Mouse (Mus musculus): Measurements from ENCODE around the gene Olfr1347. TPM values are rescaled to one million over a fixed set of nuclear protein-coding genes. Genes with fewer than 3 reads are reported as not detected.

Gene Olfr1347
- polyA plus RNA-seq, 1 experiment: not detected

DNA sequence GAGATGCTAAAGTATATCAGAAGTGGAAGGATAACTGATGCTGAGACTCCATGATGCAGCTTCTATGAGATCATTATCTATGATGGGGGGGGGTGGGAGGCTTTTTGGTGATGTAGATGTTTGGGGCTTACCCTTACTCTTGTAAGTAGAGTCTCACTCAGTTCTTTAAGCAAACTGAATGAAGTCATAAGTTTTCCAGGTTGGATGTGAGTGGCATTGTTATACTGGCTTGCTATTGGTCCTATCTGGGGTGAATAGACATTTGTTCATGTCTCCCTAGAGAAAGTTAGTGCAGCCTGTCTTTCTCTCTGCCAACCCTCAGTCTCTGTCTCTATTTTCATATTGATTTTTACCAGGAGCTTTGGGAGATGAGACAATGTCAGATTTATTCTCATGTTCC, 43.7 kb downstream of the Olfr1347 start, which contains the start of gene Olfr1336:
Gene Olfr1336, plus strand, starts transcription at position 301 of the 400 bp plus-strand sequence.
- H3K4me1 ChIP-seq (ENCODE audit: control insufficient read depth, insufficient read depth, low read length): no peaks in the 10 kb centered on the region

DNA sequence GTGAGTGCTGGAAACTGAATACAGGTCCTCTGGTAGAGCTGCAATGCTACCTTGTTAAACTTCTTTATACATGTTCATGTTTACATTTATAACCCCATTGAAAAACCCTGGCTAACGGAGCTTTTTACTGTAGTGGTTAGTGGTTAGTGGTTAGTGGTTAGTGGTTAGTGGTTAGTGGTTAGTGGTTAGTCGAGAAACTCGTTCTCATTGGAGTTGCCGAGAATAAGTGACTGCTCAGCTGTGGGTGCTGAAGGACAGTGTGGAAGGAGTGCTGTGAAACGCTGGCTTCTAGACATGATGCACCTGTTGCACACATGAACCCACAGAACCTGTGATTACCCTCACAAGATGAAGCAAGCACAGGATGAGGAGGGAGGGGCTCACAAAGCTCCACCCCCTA, 51.8 kb downstream of the Olfr1347 start:
- TF ChIP-seq CTCF (IDR thresholded peaks at IDR 0.05; ENCODE audit: insufficient read depth, low read depth, low read length): no peak
- no peak for TF ChIP-seq POLR2A (IDR thresholded peaks at IDR 0.05; ENCODE audit: insufficient read depth, low read depth, low read length)
- no peaks in the 10 kb centered on the region for H3K4me1 ChIP-seq (ENCODE audit: control insufficient read depth, insufficient read depth, low read length)
- H3K27ac ChIP-seq (ENCODE audit: insufficient read depth, low read depth, low read length): no peak overlapping the region
- H3K4me3 ChIP-seq (ENCODE audit: insufficient read depth, low read depth, low read length): no peak overlapping the region
- WGBS: 84% methylated on average over 5 of the region's 5 CpGs

More for the DNA sequence above, 43.7 kb downstream of the Olfr1347 start, which contains the start of gene Olfr1336:
- TF ChIP-seq POLR2A (IDR thresholded peaks at IDR 0.05; ENCODE audit: insufficient read depth, low read depth, low read length) (no peak), CTCF (IDR thresholded peaks at IDR 0.05; ENCODE audit: insufficient read depth, low read depth, low read length) (no peak)
- no peak within 1 kb of the TSS for H3K27ac ChIP-seq (ENCODE audit: insufficient read depth, low read depth, low read length)
- no peak within 1 kb of the TSS for H3K4me3 ChIP-seq (ENCODE audit: insufficient read depth, low read depth, low read length)

DNA sequence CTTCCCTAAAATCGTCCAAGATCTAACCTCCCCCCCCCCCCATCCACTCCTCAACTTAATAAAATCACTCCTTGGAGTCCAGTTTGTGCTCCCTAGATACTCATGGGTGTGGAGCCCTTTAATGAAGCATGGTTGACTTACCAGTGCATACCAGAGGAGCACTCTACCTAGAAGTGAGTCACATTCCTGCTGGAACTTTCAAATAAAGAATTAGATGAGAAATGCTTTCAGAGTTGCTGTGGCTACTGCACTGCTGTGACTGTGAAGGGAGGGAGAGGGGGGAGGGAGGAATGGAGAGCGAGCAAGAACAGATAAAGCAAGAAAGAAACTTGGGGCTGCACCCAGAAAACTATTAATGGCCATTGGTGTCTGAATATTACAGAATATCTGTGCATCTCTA, 58.4 kb downstream of the Olfr1347 start:
- Histone ChIP-seq H3K4me1 (ENCODE audit: control insufficient read depth, insufficient read depth, low read length) (no peaks in the 10 kb centered on the region), H3K4me3 (ENCODE audit: insufficient read depth, low read depth, low read length) (no peak overlapping the region), H3K27ac (ENCODE audit: insufficient read depth, low read depth, low read length) (no peak overlapping the region)
- WGBS: 61% methylated on average over 2 of the region's 2 CpGs
- TF ChIP-seq POLR2A (IDR thresholded peaks at IDR 0.05; ENCODE audit: insufficient read depth, low read depth, low read length): no peak
- TF ChIP-seq CTCF (IDR thresholded peaks at IDR 0.05; ENCODE audit: insufficient read depth, low read depth, low read length): no peak

DNA sequence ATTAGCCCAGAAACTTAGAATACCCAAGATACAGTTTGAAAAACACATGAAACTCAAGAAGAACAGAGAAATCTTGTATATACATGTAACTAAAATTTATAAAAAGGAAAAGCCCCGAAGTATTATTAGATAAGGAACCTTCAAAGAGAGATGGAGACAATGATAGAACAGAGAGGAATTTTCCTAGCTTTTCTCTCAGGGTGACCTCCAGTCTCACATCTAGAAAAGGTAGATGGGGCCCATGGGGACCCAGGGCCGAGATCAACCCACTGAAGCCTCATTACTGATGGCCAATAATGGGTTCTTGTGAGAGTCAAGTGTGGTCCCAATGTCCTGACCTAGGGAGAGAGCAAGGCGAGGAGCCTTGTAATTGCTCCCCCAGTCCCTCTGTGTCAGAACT, 61.2 kb downstream of the Olfr1347 start, which contains the start of gene Olfr1344:
Gene Olfr1344, plus strand, starts transcription at position 301 of the 400 bp plus-strand sequence.
- H3K27ac ChIP-seq (ENCODE audit: insufficient read depth, low read depth, low read length): no peak within 1 kb of the TSS
- 78% methylated on average over 3 of the region's 3 CpGs for WGBS

More for the DNA sequence above, 61.2 kb downstream of the Olfr1347 start, which contains the start of gene Olfr1344:
- H3K4me3 ChIP-seq (ENCODE audit: insufficient read depth, low read depth, low read length): no peak within 1 kb of the TSS
- H3K4me1 ChIP-seq (ENCODE audit: control insufficient read depth, insufficient read depth, low read length): peaks cover 3% of the 10 kb centered on the region; the same call in 1 of the 2 replicates
- TF ChIP-seq CTCF (IDR thresholded peaks at IDR 0.05; ENCODE audit: insufficient read depth, low read depth, low read length): no peak
- TF ChIP-seq POLR2A (IDR thresholded peaks at IDR 0.05; ENCODE audit: insufficient read depth, low read depth, low read length): no peak

Other genes with a start within 250 kb of the Olfr1347 start
- not detected in 2 replicates for gene Epp13, start 247.0 kb downstream of the Olfr1347 start, polyA plus RNA-seq (2012; ENCODE audit: insufficient read depth, insufficient read length, low replicate concordance, missing spikeins)
- not detected in 2 replicates for gene Zfp667, start 213.2 kb downstream of the Olfr1347 start, polyA plus RNA-seq (2012; ENCODE audit: insufficient read depth, insufficient read length, low replicate concordance, missing spikeins)
- gene Zfp583, start 168.5 kb downstream of the Olfr1347 start, polyA plus RNA-seq (2012; ENCODE audit: insufficient read depth, insufficient read length, low replicate concordance, missing spikeins): not detected in 2 replicates
- not detected in 2 replicates for gene Gm3854, start 156.0 kb downstream of the Olfr1347 start, polyA plus RNA-seq (2012; ENCODE audit: insufficient read depth, insufficient read length, low replicate concordance, missing spikeins)
- gene Zfp78, start 136.5 kb downstream of the Olfr1347 start, polyA plus RNA-seq (2012; ENCODE audit: insufficient read depth, insufficient read length, low replicate concordance, missing spikeins): not detected in 2 replicates
- gene Zfp28, start 116.5 kb downstream of the Olfr1347 start, polyA plus RNA-seq (2012; ENCODE audit: insufficient read depth, insufficient read length, low replicate concordance, missing spikeins): not detected in 2 replicates
- not detected in 2 replicates for gene Smim17, start 101.0 kb downstream of the Olfr1347 start, polyA plus RNA-seq (2012; ENCODE audit: insufficient read depth, insufficient read length, low replicate concordance, missing spikeins)
- not detected in 2 replicates for gene Gm20715, start 89.5 kb downstream of the Olfr1347 start, polyA plus RNA-seq (2012; ENCODE audit: insufficient read depth, insufficient read length, low replicate concordance, missing spikeins)
- gene Olfr1344, start 61.1 kb downstream of the Olfr1347 start, polyA plus RNA-seq (2012; ENCODE audit: insufficient read depth, insufficient read length, low replicate concordance, missing spikeins): not detected in 2 replicates
- gene Olfr1336, start 43.6 kb downstream of the Olfr1347 start, polyA plus RNA-seq (2012; ENCODE audit: insufficient read depth, insufficient read length, low replicate concordance, missing spikeins): not detected in 2 replicates
- not detected in 2 replicates for gene Olfr1346, start 32.7 kb downstream of the Olfr1347 start, polyA plus RNA-seq (2012; ENCODE audit: insufficient read depth, insufficient read length, low replicate concordance, missing spikeins)
- not detected in 2 replicates for gene Olfr5, start 12.8 kb downstream of the Olfr1347 start, polyA plus RNA-seq (2012; ENCODE audit: insufficient read depth, insufficient read length, low replicate concordance, missing spikeins)
- gene Olfr1348, start 9.0 kb upstream of the Olfr1347 start, polyA plus RNA-seq (2012; ENCODE audit: insufficient read depth, insufficient read length, low replicate concordance, missing spikeins): not detected in 2 replicates
- gene Olfr1349, start 23.2 kb upstream of the Olfr1347 start, polyA plus RNA-seq (2012; ENCODE audit: insufficient read depth, insufficient read length, low replicate concordance, missing spikeins): not detected in 2 replicates
- not detected in 2 replicates for gene Olfr1350, start 65.1 kb upstream of the Olfr1347 start, polyA plus RNA-seq (2012; ENCODE audit: insufficient read depth, insufficient read length, low replicate concordance, missing spikeins)
- not detected in 2 replicates for gene Zim1, start 196.7 kb upstream of the Olfr1347 start, polyA plus RNA-seq (2012; ENCODE audit: insufficient read depth, insufficient read length, low replicate concordance, missing spikeins)
- 84.2 and 352 TPM in 2 replicates for gene Peg3, start 230.7 kb upstream of the Olfr1347 start, polyA plus RNA-seq (2012; ENCODE audit: insufficient read depth, insufficient read length, low replicate concordance, missing spikeins)
- not detected in 2 replicates for gene Usp29, start 230.8 kb upstream of the Olfr1347 start, polyA plus RNA-seq (2012; ENCODE audit: insufficient read depth, insufficient read length, low replicate concordance, missing spikeins)

Data from olfactory bulb, adult 2 months (tissue).